Mouse (Mus musculus) spleen, postnatal 14 days (tissue): ENCODE data around the gene Xkrx.
"Not testable (repeated sequence)": the region's sequence is repeated elsewhere in the genome, so short reads cannot be mapped to it uniquely, and the experiment has no call there.

Experiments used
- DNase-seq, 2 experiments: peaks; one replicate each; pipeline ENCODE4 v3.0.0; 2021 to 2022; ENCODE audit warnings: low spot score in 2 of 2

The Xkrx gene

GRCm38 (mm10) chrX:134162043-134162720 lies at the start of gene Xkrx:
Gene Xkrx (minus strand): TSS chrX:134162076.
- DNase-seq, result no peak

- no peak for DNase-seq
Observed at GRCm38 (mm10) chrX:134211151-134211642, 49.3 kb upstream of the Xkrx start.

GRCm38 (mm10) chrX:134208491-134208890 lies 46.6 kb upstream of the Xkrx start:
- DNase-seq, result no peak

DNA sequence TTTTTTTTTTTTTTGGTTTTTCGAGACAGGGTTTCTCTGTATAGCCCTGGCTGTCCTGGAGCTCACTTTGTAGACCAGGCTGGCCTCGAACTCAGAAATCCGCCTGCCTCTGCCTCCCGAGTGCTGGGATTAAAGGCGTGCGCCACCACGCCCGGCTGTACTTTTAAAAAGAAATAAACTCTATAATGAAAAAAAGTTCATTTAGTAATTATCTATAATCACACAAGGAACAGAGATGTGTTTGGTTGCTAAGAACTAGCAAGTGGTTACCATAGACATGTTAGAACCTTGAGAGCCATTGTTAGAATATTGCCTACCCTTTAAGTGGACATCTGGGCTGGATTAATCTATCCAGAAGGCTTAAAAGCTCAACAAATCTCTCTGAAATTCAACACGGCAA lies 25.3 kb upstream of the Xkrx start, which contains the start of gene Arl13a:
Arl13a (plus strand) TSS at position 301 of the 400 bp plus-strand sequence.
- not testable (repeated sequence) for DNase-seq

GRCm38 (mm10) chrX:134174699-134175098 lies 12.8 kb upstream of the Xkrx start:
- no peak for DNase-seq

DNA sequence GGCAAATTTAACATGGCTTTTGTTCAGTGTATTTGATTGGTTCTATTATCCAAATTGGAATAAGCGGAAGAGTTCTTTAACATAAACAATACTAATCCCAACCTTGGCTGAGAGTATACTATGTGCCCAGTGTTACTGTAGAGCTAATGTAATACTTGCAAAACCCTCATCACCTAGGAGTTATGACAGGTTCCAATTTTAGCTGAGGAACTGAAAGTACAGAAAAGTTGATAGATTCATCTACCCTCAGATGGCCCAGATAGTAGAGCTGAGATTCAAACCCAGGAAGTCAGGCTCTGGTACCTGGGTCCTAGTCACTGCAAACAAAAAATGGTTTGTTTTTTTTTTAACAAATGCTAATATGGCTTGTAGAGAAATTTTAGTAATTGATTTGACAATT lies 8.7 kb upstream of the Xkrx start:
- DNase-seq, result no peak

GRCm38 (mm10) chrX:134163484-134163883 lies 1.6 kb upstream of the Xkrx start:
- DNase-seq, result no peak

DNA sequence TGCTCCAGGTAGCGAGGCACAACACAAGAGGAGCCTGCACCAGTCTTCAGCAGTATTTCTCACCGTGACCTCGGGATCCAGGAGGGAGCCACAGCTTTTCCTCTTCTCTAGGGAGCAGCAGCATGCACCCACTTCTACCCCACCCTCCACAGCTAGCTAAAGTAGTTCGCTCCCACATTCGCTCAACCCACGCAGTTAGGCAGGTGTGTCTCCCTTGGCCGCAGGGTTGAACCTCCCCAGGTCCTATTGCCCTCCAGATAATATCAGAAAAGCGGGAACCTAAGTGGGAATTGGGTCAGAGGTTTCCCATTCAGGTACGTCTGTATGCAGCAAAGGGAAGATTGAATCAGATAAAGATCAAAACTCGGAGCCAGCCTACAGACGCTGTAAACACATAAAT lies 950 bp upstream of the Xkrx start:
- DNase-seq, result no peak

DNA sequence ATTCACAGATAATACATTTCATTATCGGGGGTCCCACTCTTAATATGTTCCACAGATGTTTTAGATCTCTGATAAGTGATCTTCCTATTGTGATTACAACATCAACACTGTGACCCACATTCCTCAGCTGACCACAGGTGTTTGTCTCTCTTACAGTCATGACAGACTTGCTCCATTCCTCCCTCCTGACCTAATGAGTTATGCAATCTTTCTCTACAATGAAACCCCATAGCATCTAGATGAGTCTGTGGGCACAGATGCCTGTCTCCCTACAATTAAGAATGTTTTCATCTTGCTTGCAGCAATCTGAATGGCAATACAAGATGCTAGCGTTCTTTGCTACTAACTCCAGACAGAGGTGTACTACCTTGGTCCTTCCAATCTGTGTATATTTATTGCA lies 1.4 kb downstream of the Xkrx start:
- no peak for DNase-seq

GRCm38 (mm10) chrX:134158151-134158550 lies 3.7 kb downstream of the Xkrx start:
- no peak for DNase-seq

- no peak for DNase-seq
Observed at GRCm38 (mm10) chrX:134141986-134142385, 19.9 kb downstream of the Xkrx start.

DNA sequence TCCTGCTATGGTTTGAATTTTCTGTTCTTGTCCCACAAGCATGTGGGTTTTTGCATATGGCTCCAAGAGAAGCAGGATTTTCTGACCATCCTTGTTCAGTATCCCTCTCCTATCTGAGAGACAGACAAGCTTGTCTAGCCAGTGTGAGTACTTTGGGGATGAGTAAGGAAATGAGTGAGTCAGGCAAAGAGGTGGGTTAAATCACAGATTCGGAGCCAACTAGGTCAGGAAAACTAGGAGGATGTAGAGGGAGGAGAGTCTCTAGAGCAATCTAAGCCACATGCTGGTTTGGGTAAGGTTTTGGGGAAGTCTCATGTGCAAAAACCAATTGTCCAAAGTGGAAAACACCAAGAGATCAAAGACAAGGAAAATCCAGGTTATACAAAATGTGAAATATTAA lies 20.3 kb downstream of the Xkrx start:
- no peak for DNase-seq

- no peak for DNase-seq
Observed at GRCm38 (mm10) chrX:134140024-134140423, 21.9 kb downstream of the Xkrx start.

GRCm38 (mm10) chrX:134133821-134134220 lies 28.1 kb downstream of the Xkrx start:
- DNase-seq, result no peak

DNA sequence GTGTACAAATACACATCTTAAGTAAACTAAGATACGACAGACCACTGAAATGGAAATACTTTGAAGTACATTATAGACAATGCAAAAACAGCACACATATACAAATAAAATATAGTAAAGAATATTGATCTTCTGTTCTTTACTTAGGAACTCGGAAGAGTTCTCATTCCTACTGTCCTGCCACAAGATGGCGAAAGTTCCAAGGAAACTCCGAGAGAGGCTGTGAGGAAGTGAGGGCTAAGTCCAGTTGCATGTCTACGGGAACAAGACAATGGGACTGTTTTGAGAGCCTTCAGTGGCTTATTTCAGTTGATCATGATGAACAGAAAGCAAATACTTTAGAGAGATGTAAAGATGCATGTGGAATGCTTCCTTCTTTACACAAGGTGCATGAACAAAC lies 29.6 kb downstream of the Xkrx start:
- no peak for DNase-seq

DNA sequence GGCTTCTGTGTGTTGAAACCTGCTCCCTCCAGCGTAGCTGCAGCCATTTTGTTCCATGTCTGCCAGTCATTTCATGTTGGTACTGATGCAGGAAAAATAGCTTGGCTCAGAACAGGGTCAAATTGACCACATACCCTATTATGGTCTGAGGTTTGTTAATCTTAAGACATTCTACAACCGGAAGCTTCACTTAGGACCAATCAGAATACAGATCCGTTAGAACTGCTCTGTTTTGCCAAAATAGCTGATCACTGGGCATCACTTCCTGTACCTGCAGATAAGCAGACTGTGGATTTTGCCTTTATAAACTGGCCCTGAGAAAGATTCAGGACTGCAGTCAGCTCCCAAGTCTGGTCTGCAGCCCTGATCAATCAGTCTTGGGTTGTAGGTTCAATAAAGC lies 33.3 kb downstream of the Xkrx start:
- DNase-seq, result no peak

GRCm38 (mm10) chrX:134116417-134116816 lies 45.5 kb downstream of the Xkrx start:
- no peak for DNase-seq

DNA sequence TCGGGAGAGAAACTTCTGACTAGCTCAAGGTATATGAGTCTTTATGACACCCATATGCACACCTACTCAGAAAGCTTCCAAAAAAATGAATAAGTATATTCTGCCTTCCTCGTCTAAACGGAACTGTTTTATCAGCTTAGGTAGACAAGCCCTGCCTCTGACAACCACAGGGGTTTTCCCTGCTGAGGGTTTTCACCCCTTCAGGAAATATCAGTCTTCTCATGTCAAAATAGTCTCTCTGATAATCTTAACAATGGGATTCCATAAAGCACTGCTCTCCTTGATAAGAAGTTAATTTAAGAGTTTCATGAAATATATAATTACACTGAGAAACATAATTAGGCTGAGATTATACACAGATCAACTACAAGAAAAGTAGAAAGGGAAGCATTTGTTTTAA lies 50.1 kb downstream of the Xkrx start:
- DNase-seq, result no peak

- DNase-seq, result no peak
Observed at GRCm38 (mm10) chrX:134102641-134103040, 59.2 kb downstream of the Xkrx start.
